Mouse (Mus musculus): ENCODE results near the gene Isoc2a. TPM values are rescaled to one million over a fixed set of nuclear protein-coding genes. Genes with fewer than 3 reads are reported as not detected.
A peak's percentile ranks its signal among the peaks of the same experiment; 100 is the strongest.

Gene Isoc2a
- polyA plus RNA-seq, 1 experiment: 20.9 TPM

- H3K4me1 ChIP-seq (ENCODE audit: control insufficient read depth, insufficient read depth, low read length): no peaks in the 10 kb centered on the region
- no peaks in the 10 kb centered on the region for H3K27me3 ChIP-seq (ENCODE audit: control insufficient read depth, insufficient read depth, low read length)
- H3K4me3 ChIP-seq (ENCODE audit: control insufficient read depth, low read depth, low read length): no peak overlapping the region
- H3K36me3 ChIP-seq (ENCODE audit: control insufficient read depth, insufficient read depth, low read length): no peaks in the 10 kb centered on the region
- no peak overlapping the region for H3K27ac ChIP-seq (ENCODE audit: control insufficient read depth, insufficient read depth, low read depth, low read length)
- TF ChIP-seq POLR2A (IDR thresholded peaks at IDR 0.05; ENCODE audit: control insufficient read depth, low read depth, low read length) (no peak), CTCF (IDR thresholded peaks at IDR 0.05; ENCODE audit: control insufficient read depth, insufficient read depth, insufficient replicate concordance, low read depth, low read length) (no peak)
These were observed 56.1 kb downstream of the Isoc2a start for GRCm38 (mm10) chr7:4933103-4933502.

GRCm38 (mm10) chr7:4934160-4934914, 57.4 kb downstream of the Isoc2a start:
- TF ChIP-seq POLR2A (IDR thresholded peaks at IDR 0.05; ENCODE audit: control insufficient read depth, low read depth, low read length) (no peak), CTCF (IDR thresholded peaks at IDR 0.05; ENCODE audit: control insufficient read depth, insufficient read depth, insufficient replicate concordance, low read depth, low read length) (no peak)
- H3K36me3 ChIP-seq (ENCODE audit: control insufficient read depth, insufficient read depth, low read length): no peaks in the 10 kb centered on the region
- H3K27me3 ChIP-seq (ENCODE audit: control insufficient read depth, insufficient read depth, low read length): no peaks in the 10 kb centered on the region
- no peaks in the 10 kb centered on the region for H3K4me1 ChIP-seq (ENCODE audit: control insufficient read depth, insufficient read depth, low read length)
- H3K27ac ChIP-seq (ENCODE audit: control insufficient read depth, insufficient read depth, low read depth, low read length): no peak overlapping the region
- H3K4me3 ChIP-seq (ENCODE audit: control insufficient read depth, low read depth, low read length): no peak overlapping the region

DNA sequence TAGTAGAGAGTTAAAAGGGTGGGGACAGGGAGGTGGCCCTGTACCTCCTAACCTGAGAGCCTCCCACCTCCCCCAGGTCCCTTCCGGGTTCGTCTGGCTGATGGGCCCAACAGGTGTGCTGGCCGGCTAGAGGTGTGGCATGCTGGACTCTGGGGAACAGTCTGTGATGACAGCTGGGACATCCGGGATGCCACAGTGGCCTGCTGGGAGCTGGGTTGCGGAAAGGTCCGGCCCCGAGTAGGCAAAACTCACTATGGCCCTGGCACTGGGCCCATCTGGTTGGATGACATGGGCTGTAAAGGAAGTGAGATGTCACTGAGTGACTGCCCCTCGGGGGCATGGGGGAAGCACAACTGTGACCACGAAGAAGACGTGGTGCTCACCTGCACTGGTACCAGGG, 59.9 kb downstream of the Isoc2a start:
- H3K4me3 ChIP-seq (ENCODE audit: control insufficient read depth, low read depth, low read length): no peak overlapping the region
- no peaks in the 10 kb centered on the region for H3K27me3 ChIP-seq (ENCODE audit: control insufficient read depth, insufficient read depth, low read length)
- no peak for TF ChIP-seq POLR2A (IDR thresholded peaks at IDR 0.05; ENCODE audit: control insufficient read depth, low read depth, low read length)
- no peak for TF ChIP-seq CTCF (IDR thresholded peaks at IDR 0.05; ENCODE audit: control insufficient read depth, insufficient read depth, insufficient replicate concordance, low read depth, low read length)
- no peaks in the 10 kb centered on the region for H3K36me3 ChIP-seq (ENCODE audit: control insufficient read depth, insufficient read depth, low read length)
- no peaks in the 10 kb centered on the region for H3K4me1 ChIP-seq (ENCODE audit: control insufficient read depth, insufficient read depth, low read length)
- H3K27ac ChIP-seq (ENCODE audit: control insufficient read depth, insufficient read depth, low read depth, low read length): no peak overlapping the region

DNA sequence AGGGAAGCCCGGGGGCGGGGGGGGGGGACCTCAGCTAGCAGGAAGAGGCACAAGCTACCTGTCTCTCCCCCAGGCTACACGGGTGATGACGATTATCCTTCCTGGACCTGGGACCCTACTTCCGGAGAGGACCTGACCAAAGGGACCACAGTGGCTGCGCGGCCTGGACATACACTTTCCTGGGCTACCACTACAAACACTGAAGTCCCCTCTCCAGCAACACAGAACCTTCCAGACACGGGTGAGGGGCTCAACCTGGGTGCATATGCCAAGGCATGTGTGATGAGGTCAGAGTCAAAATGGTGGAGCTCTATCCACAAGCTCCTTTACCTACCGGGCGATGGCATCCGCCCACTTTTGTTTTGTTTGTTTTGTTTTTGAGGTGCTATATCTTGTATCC, 60.4 kb downstream of the Isoc2a start:
- Histone ChIP-seq H3K4me3 (ENCODE audit: control insufficient read depth, low read depth, low read length) (no peak overlapping the region), H3K36me3 (ENCODE audit: control insufficient read depth, insufficient read depth, low read length) (no peaks in the 10 kb centered on the region), H3K4me1 (ENCODE audit: control insufficient read depth, insufficient read depth, low read length) (no peaks in the 10 kb centered on the region), H3K27me3 (ENCODE audit: control insufficient read depth, insufficient read depth, low read length) (no peaks in the 10 kb centered on the region), H3K27ac (ENCODE audit: control insufficient read depth, insufficient read depth, low read depth, low read length) (no peak overlapping the region)
- no peak for TF ChIP-seq CTCF (IDR thresholded peaks at IDR 0.05; ENCODE audit: control insufficient read depth, insufficient read depth, insufficient replicate concordance, low read depth, low read length)
- no peak for TF ChIP-seq POLR2A (IDR thresholded peaks at IDR 0.05; ENCODE audit: control insufficient read depth, low read depth, low read length)

DNA sequence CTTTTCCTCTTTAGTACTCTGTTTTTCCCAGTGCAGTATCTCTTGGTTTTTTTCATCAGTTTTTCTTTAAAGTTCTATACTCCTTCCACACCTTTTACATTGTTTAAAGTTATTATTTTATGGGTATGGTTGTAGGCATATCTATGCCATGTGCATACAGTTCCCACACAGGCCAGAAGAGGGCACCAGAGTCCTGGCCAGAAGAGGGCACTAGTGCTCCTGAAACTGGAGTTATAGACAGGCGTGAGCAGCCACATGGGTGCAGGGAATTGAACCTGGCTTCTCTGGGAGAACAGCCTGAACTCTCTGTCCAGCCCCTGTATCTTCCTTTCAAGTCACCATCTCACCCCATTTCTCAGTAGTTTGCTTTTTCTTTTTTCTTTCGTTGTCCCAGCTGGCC, 61.5 kb downstream of the Isoc2a start:
- TF ChIP-seq POLR2A (IDR thresholded peaks at IDR 0.05; ENCODE audit: control insufficient read depth, low read depth, low read length): no peak
- peak; percentile 80; the same call in 1 of the 2 replicates for TF ChIP-seq CTCF (IDR thresholded peaks at IDR 0.05; ENCODE audit: control insufficient read depth, insufficient read depth, insufficient replicate concordance, low read depth, low read length)
- H3K36me3 ChIP-seq (ENCODE audit: control insufficient read depth, insufficient read depth, low read length): no peaks in the 10 kb centered on the region
- H3K4me1 ChIP-seq (ENCODE audit: control insufficient read depth, insufficient read depth, low read length): peaks cover 3% of the 10 kb centered on the region
- no peak overlapping the region for H3K27ac ChIP-seq (ENCODE audit: control insufficient read depth, insufficient read depth, low read depth, low read length)
- H3K27me3 ChIP-seq (ENCODE audit: control insufficient read depth, insufficient read depth, low read length): no peaks in the 10 kb centered on the region
- no peak overlapping the region for H3K4me3 ChIP-seq (ENCODE audit: control insufficient read depth, low read depth, low read length)

DNA sequence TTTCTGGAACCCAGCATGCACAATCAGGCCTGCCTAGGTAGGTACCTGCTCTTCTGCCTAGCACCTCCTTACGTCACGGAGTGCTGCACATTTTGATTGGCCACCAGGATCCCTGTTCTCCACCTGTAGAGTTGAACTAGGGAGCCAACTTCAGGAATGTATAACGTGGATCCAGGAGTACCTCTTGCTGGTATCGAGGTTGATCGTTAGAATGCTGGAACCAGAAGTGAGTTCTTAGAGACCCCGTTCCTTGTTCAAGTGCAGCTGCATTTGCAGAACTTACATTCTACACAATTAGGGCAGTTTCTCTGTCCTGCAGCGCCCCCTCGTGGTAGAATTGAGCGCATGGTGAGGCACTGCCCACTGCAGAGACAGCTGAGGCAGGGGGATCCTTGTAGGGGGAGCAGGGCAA, 63.1 kb downstream of the Isoc2a start:
- Histone ChIP-seq H3K4me1 (ENCODE audit: control insufficient read depth, insufficient read depth, low read length) (peaks cover 4% of the 10 kb centered on the region), H3K4me3 (ENCODE audit: control insufficient read depth, low read depth, low read length) (no peak overlapping the region), H3K27ac (ENCODE audit: control insufficient read depth, insufficient read depth, low read depth, low read length) (no peak overlapping the region), H3K27me3 (ENCODE audit: control insufficient read depth, insufficient read depth, low read length) (no peaks in the 10 kb centered on the region), H3K36me3 (ENCODE audit: control insufficient read depth, insufficient read depth, low read length) (no peaks in the 10 kb centered on the region)
- no peak for TF ChIP-seq POLR2A (IDR thresholded peaks at IDR 0.05; ENCODE audit: control insufficient read depth, low read depth, low read length)
- TF ChIP-seq CTCF (IDR thresholded peaks at IDR 0.05; ENCODE audit: control insufficient read depth, insufficient read depth, insufficient replicate concordance, low read depth, low read length): peak; percentile 73; the same call in 1 of the 2 replicates

DNA sequence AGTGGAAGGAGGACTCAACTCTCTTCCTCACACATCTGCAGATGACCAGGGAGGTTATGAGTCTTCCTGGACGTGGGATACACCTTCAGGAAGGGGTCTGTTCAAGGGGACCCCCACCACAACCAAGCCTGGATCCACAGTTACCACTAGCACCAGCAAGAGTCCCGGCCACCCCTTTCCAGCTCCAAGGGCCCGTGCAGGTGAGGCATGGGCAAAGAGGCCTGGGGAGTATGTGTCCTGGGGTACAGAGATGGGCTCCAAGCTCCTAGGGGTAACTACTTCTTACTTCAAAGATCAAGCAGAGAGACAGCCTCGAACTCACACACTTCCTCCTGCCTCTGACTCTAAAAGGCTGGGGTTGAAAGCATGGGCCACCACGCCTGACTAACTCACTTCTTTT, 65.7 kb downstream of the Isoc2a start:
- Histone ChIP-seq H3K27ac (ENCODE audit: control insufficient read depth, insufficient read depth, low read depth, low read length) (no peak overlapping the region), H3K4me1 (ENCODE audit: control insufficient read depth, insufficient read depth, low read length) (peaks cover 4% of the 10 kb centered on the region), H3K4me3 (ENCODE audit: control insufficient read depth, low read depth, low read length) (no peak overlapping the region), H3K27me3 (ENCODE audit: control insufficient read depth, insufficient read depth, low read length) (no peaks in the 10 kb centered on the region), H3K36me3 (ENCODE audit: control insufficient read depth, insufficient read depth, low read length) (no peaks in the 10 kb centered on the region)
- no peak for TF ChIP-seq CTCF (IDR thresholded peaks at IDR 0.05; ENCODE audit: control insufficient read depth, insufficient read depth, insufficient replicate concordance, low read depth, low read length)
- TF ChIP-seq POLR2A (IDR thresholded peaks at IDR 0.05; ENCODE audit: control insufficient read depth, low read depth, low read length): no peak

Data from testis, adult 2 months (tissue).